Mouse (Mus musculus) embryonic fibroblast, embryonic 13.5 days (primary cell): ENCODE measurements around the gene Ntrk2.

ENCODE experiments used
- CTCF ChIP-seq: IDR thresholded peaks from 2 replicates; pipeline ENCODE4 v1.5.1; 2011; ENCODE audit warnings: mild to moderate bottlenecking, control low read depth, low read length, moderate library complexity, borderline replicate concordance; ENCODE audit not compliant: insufficient read depth
- POLR2A ChIP-seq: IDR thresholded peaks from 2 replicates; pipeline ENCODE4 v1.6.1; 2011; ENCODE audit warnings: low read depth, mild to moderate bottlenecking, control low read depth, low read length, moderate library complexity

GRCm38 (mm10) chr13:59176021-59176420 lies 369.7 kb downstream of the Ntrk2 start:
- no peak for TF ChIP-seq POLR2A
- no peak for TF ChIP-seq CTCF
